Mouse (Mus musculus) CH12.LX (cell line): ENCODE results near the gene Grb2.

Experiments
- CTCF ChIP-seq, 2 experiments: IDR thresholded peaks in 1 of 2; conservative IDR thresholded peaks in 1 of 2; 2 replicates each; pipeline ENCODE4 v1.5.1; 2011 to 2012; ENCODE audit warnings: low read depth in 2 of 2, low read length in 2 of 2, improper control_type of control experiment in 1 of 2, inconsistent platforms in 1 of 2, mild to moderate bottlenecking in 1 of 2, moderate library complexity in 1 of 2
- EP300 ChIP-seq: IDR thresholded peaks from 2 replicates; pipeline ENCODE4 v1.6.1; 2011; ENCODE audit warnings: low read length, improper control_type of control experiment
- HCFC1 ChIP-seq: IDR thresholded peaks from 2 replicates; pipeline ENCODE4 v1.6.1; 2012; ENCODE audit warnings: low read depth, mild to moderate bottlenecking, inconsistent platforms, low read length, improper control_type of control experiment
- MAX ChIP-seq: IDR thresholded peaks from 2 replicates; pipeline ENCODE4 v1.6.1; 2011; ENCODE audit warnings: low read length, improper control_type of control experiment
- MXI1 ChIP-seq: IDR thresholded peaks from 2 replicates; pipeline ENCODE4 v1.6.1; 2011; ENCODE audit warnings: mild to moderate bottlenecking, low read depth, low read length, improper control_type of control experiment
- NRF1 ChIP-seq: IDR thresholded peaks from 2 replicates; pipeline ENCODE4 v1.6.1; 2014; ENCODE audit warnings: low read depth, mild to moderate bottlenecking, inconsistent platforms, low read length, improper control_type of control experiment, moderate library complexity
- POLR2A ChIP-seq: IDR thresholded peaks from 2 replicates; pipeline ENCODE4 v1.6.1; 2011; ENCODE audit warnings: low read depth, mild to moderate bottlenecking, improper control_type of control experiment, low read length
- RAD21 ChIP-seq: IDR thresholded peaks from 2 replicates; pipeline ENCODE4 v1.6.1; 2011; ENCODE audit warnings: low read depth, mild to moderate bottlenecking, low read length, improper control_type of control experiment, moderate library complexity
- TCF12 ChIP-seq: IDR thresholded peaks from 2 replicates; pipeline ENCODE4 v1.6.1; 2014; ENCODE audit warnings: low read depth, mild to moderate bottlenecking, inconsistent platforms, low read length, improper control_type of control experiment

GRCm38 (mm10) chr11:115609576-115609975, 98.8 kb downstream of the Grb2 start:
- TF ChIP-seq NRF1, result no peak
- no peak for TF ChIP-seq TCF12
- no peak; the same call in 1 of the 2 replicates for TF ChIP-seq POLR2A
- TF ChIP-seq CTCF (conservative IDR thresholded peaks at IDR 0.05 in 1 of 2, IDR thresholded peaks at IDR 0.05 in 1 of 2; ENCODE audit: low read depth in 2 of 2, low read length in 2 of 2), result no peak
- TF ChIP-seq MXI1, result no peak
- TF ChIP-seq HCFC1, result no peak
- TF ChIP-seq RAD21, result no peak
- no peak for TF ChIP-seq MAX
- no peak for TF ChIP-seq EP300
